Mouse (Mus musculus): ENCODE measurements around the gene Gpr89. TPM values are rescaled to one million over a fixed set of nuclear protein-coding genes. Genes with fewer than 3 reads are reported as not detected.
A peak's percentile ranks its signal among the peaks of the same experiment; 100 is the strongest.

Gpr89 gene
- polyA plus RNA-seq, 1 experiment = 1.9 TPM

GRCm38 (mm10) chr3:96846985-96847384 is 58.2 kb downstream of the Gpr89 start:
- TF ChIP-seq GATA1 (IDR thresholded peaks at IDR 0.05; ENCODE audit: low read length) = no peak

- no peak for TF ChIP-seq GATA1 (IDR thresholded peaks at IDR 0.05; ENCODE audit: low read length)
These were observed 59.3 kb downstream of the Gpr89 start for GRCm38 (mm10) chr3:96845806-96846205.

GRCm38 (mm10) chr3:96845191-96845590 is 60.0 kb downstream of the Gpr89 start:
- TF ChIP-seq GATA1 (IDR thresholded peaks at IDR 0.05; ENCODE audit: low read length) = no peak

GRCm38 (mm10) chr3:96838996-96839645 is 66.0 kb downstream of the Gpr89 start:
- TF ChIP-seq GATA1 (IDR thresholded peaks at IDR 0.05; ENCODE audit: low read length) = no peak

- no peak for TF ChIP-seq GATA1 (IDR thresholded peaks at IDR 0.05; ENCODE audit: low read length)
These were observed 68.7 kb downstream of the Gpr89 start for GRCm38 (mm10) chr3:96836414-96836813.

DNA sequence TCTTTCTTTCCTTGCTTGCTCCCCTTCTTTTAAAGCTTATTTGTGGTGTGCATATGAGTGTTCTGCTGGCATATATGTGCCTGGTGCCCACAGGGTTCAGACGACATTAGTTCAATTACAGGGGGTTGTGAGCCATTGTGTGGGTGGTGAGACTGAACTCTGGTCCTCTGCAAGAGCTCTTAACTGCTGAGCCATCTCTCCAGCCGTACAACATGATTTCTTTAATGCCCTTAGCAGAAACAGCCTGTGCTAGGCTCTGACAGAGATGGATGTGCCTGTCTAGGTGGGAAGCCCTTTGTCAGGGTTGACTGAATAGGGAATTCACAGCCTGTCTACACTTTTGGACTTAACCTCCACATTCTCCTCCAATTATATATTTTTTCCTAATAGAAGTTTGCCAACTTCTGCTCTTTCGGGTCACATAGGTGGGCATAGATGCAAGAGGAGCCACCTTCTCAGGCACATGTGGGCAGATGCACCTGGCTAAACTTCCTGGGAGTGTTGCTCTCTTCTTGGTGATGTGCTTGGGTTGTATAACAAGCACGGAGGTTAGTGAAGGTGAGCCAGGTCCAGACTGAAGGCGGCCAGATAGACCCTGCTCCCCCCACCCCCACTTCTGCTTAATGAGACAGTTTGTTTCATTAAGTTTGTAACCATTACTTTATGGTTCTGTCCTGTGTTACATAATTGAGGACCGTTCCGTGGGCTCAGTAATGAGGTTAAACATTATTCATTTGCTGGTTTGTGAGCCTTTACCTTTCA is 70.4 kb downstream of the Gpr89 start:
- no peak for TF ChIP-seq GATA1 (IDR thresholded peaks at IDR 0.05; ENCODE audit: low read length)

DNA sequence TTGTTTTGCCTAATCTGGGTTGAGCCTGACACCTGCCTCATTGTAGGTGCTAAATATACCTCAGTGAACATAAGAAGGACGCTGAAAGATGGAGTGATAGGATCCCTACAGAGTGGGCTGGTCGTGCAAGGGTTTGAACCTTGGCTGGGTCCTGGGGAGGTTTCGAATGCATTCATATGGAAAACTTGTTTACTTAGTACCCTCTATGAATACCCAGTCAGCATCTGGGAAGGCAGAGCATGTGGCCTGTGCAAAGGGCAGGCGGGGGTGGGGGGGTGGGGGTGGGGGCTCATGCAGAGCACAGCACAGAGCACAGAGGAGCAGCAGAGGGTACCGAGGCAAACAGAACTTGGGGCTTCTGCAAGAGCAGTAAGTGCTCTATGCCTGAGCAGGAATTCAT is 72.2 kb downstream of the Gpr89 start:
- TF ChIP-seq GATA1 (IDR thresholded peaks at IDR 0.05; ENCODE audit: low read length) = no peak

GRCm38 (mm10) chr3:96829856-96830255 is 75.3 kb downstream of the Gpr89 start:
- no peak for TF ChIP-seq GATA1 (IDR thresholded peaks at IDR 0.05; ENCODE audit: low read length)

- TF ChIP-seq GATA1 (IDR thresholded peaks at IDR 0.05; ENCODE audit: low read length) = no peak
These were observed 76.2 kb downstream of the Gpr89 start, which contains the start of the genes Pdzk1 and Cd160 for GRCm38 (mm10) chr3:96828984-96829383. Gene Pdzk1, plus strand, starts transcription at chr3:96829284. Gene Cd160, minus strand, starts transcription at chr3:96829351.

GRCm38 (mm10) chr3:96828308-96828864 is 76.8 kb downstream of the Gpr89 start:
- no peak for TF ChIP-seq GATA1 (IDR thresholded peaks at IDR 0.05; ENCODE audit: low read length)

DNA sequence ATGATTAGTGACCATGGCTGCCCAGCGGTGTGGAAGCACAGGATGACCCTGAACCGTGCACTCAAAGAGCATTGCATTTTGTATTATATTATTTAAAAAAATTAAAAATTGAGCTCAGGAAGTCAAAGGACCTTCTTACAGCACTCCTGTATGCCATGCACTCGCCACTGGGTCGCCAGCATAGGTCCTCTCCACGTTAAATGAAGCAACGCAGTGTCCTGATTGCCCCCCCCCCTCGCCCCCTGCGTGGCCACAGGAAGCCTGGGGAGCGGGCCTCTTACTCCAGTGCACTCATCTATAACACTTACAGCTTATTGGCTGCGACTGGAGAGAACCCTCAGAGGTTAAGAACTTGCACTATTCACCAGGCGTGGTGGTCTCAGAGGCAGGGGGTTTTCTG is 79.9 kb downstream of the Gpr89 start:
- TF ChIP-seq GATA1 (IDR thresholded peaks at IDR 0.05; ENCODE audit: low read length) = no peak

DNA sequence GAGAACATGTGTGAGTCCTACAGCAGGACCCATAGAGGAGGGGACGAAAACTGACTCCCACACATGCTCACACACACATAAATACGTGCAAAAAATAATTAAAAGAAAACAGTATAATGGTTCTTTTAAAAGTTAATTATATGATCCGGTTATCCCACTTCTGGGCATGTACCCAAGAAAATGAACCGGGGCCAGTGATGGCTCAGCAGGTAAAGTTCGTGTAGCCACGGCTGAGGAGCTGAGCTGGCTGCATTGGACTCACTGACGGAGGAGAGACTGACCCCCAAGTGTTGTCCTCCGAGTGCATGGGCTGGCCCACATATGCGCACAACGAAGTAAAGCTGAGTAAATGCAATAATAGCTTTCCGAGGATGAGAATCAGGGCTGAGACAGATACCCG is 80.5 kb downstream of the Gpr89 start:
- no peak for TF ChIP-seq GATA1 (IDR thresholded peaks at IDR 0.05; ENCODE audit: low read length)

DNA sequence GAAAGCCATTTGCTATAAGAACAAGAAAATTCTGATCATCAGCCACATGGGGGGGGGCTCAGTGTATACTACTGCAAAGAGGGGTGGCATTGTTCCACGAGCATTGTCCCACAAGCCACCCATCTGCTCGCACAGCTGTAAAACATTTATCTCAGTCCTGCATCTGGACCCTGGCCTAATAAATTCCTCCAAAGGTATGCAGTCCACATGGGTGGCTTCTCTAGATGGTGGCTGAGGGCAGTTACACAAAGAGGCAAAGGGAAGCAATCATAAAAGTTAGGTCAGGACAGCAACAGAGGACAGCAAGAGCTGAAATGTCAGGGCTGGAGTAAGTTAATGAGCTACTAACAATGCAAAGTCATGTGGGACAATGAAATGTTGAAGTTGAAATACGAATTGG is 81.4 kb downstream of the Gpr89 start:
- TF ChIP-seq GATA1 (IDR thresholded peaks at IDR 0.05; ENCODE audit: low read length) = peak; percentile 5

GRCm38 (mm10) chr3:96821581-96821980 is 83.6 kb downstream of the Gpr89 start:
- no peak for TF ChIP-seq GATA1 (IDR thresholded peaks at IDR 0.05; ENCODE audit: low read length)

DNA sequence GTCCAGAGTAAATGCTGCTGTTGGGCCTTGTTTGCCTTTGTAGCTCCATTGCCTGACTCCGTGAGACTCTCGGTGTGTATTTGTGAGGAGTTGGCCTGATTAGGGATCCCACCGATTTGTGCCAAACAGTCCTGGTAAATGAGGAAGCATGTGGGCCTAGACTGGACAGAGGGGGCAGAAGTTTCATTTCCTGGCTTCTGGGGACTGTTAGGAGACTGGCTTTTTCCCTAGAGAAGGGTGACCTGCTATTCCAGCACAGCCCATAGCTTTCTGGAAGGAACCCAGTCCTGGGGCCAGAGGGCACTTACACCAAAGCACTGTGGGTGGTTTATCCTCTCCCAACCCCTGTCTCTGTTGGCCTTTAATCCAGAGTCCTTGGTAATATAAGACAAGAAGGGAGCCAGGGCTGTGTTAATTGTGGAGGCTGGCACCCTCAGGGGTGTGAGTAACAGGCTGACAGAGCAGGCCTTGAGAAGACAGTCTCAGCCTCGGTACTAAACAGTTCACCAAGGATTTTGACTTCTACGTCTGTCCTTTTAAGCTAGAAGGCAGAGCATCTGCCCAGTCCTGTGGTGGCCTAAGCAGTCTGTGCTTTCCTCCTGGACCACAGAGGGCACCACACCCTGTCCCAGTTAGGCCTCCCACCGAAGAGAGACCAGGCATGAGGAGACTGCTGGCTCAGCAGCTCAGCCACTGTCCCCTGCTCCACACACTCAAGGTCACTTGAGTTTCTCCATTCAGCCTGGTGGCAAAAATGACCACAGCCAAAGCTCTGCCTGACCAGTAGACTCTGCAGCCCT is 84.8 kb downstream of the Gpr89 start:
- no peak for TF ChIP-seq GATA1 (IDR thresholded peaks at IDR 0.05; ENCODE audit: low read length)

Other genes starting within 250 kb of the Gpr89 start
- not detected in 2 replicates for gene Ankrd35, start 235.2 kb downstream of the Gpr89 start, polyA plus RNA-seq (2012)
- gene Pias3, start 209.0 kb downstream of the Gpr89 start, polyA plus RNA-seq (2012) = 13.0 and 16.2 TPM in 2 replicates
- gene Nudt17, start 196.8 kb downstream of the Gpr89 start, polyA plus RNA-seq (2012) = 0.18 and 0.29 TPM in 2 replicates
- gene Polr3c, start 177.7 kb downstream of the Gpr89 start, polyA plus RNA-seq (2012) = 8.2 and 8.5 TPM in 2 replicates
- gene Rnf115, start 177.7 kb downstream of the Gpr89 start, polyA plus RNA-seq (2012) = 18.9 and 25.4 TPM in 2 replicates
- gene Pdzk1, start 76.1 kb downstream of the Gpr89 start, polyA plus RNA-seq (2012) = 0.02 TPM in 1 of 2 replicates, not detected in the other
- gene Cd160, start 76.0 kb downstream of the Gpr89 start, polyA plus RNA-seq (2012) = not detected in 2 replicates
- gene Gja5, start 653 bp downstream of the Gpr89 start, polyA plus RNA-seq (2012) = 0.03 and 0.05 TPM in 2 replicates
- gene Gja8, start 20.7 kb upstream of the Gpr89 start, polyA plus RNA-seq (2012) = not detected in 2 replicates